Mouse (Mus musculus) midbrain, postnatal 0 days (tissue): ENCODE results near the gene Ttc32. TPM values are rescaled to one million over a fixed set of nuclear protein-coding genes. Genes with fewer than 3 reads are reported as not detected.

Experiments used
- ATAC-seq: fragments of 200-750 bp; cut with Nextera tagmentation; 2 replicates; pipeline ENCODE4 v1.8.0; 2017; ENCODE audit warnings: moderate number of reproducible peaks, mild to moderate bottlenecking, moderate TSS enrichment, moderate library complexity; ENCODE audit not compliant: low FRiP score
- DNase-seq: peaks from one replicate; pipeline ENCODE4 v3.0.0-alpha.2; 2015; ENCODE audit warnings: low spot score
- H3K27ac ChIP-seq: fragments of 300-500 bp; sonication (generic); 2 replicates; pipeline ENCODE4 v1.5.1; 2014; ENCODE audit warnings: low read depth, mild to moderate bottlenecking, low read length, mixed read lengths
- H3K27me3 ChIP-seq: fragments of 300-500 bp; sonication (generic); 2 replicates; pipeline ENCODE4 v1.6.1; 2014; ENCODE audit warnings: low read length, control low read depth, mixed read lengths; ENCODE audit not compliant: insufficient read depth
- H3K36me3 ChIP-seq: fragments of 300-500 bp; sonication (generic); 2 replicates; pipeline ENCODE4 v1.6.1; 2014; ENCODE audit warnings: low read length, control low read depth, mixed read lengths; ENCODE audit not compliant: insufficient read depth
- H3K4me1 ChIP-seq: fragments of 300-500 bp; sonication (generic); 2 replicates; pipeline ENCODE4 v1.6.1; 2014; ENCODE audit warnings: mild to moderate bottlenecking, control low read depth, antibody characterized with exemption, low read length, mixed read lengths; ENCODE audit not compliant: insufficient read depth
- H3K4me2 ChIP-seq: fragments of 300-500 bp; sonication (generic); 2 replicates; pipeline ENCODE4 v1.6.1; 2014; ENCODE audit warnings: low read depth, mild to moderate bottlenecking, low read length, mixed read lengths; ENCODE audit not compliant: poor library complexity, severe bottlenecking
- H3K4me3 ChIP-seq: fragments of 300-500 bp; sonication (generic); 2 replicates; pipeline ENCODE4 v1.5.1; 2014; ENCODE audit warnings: low read depth, mild to moderate bottlenecking, low read length, moderate library complexity
- H3K9ac ChIP-seq: fragments of 300-500 bp; sonication (generic); replicated peaks from 2 replicates; pipeline ENCODE4 v1.6.1; 2014; ENCODE audit warnings: mild to moderate bottlenecking, low read length, moderate library complexity, mixed read lengths; ENCODE audit not compliant: poor library complexity, severe bottlenecking
- H3K9me3 ChIP-seq: fragments of 300-500 bp; sonication (generic); 2 replicates; pipeline ENCODE4 v1.6.1; 2016; ENCODE audit warnings: low read length, control low read depth
- CTCF ChIP-seq: IDR thresholded peaks from 2 replicates; pipeline ENCODE4 v1.5.1; 2016; ENCODE audit warnings: antibody characterized with exemption, mild to moderate bottlenecking
- WGBS: fragments of 180-500 bp; shearing (Covaris S2); extraction: QIAGEN DNeasy Blood & Tissue Kit; methylation state at CpG from one replicate; pipeline ENCODE4 v1.1.7; 2014; 5-methylcytosine and 5-hydroxymethylcytosine counted together
- polyA plus RNA-seq: library from polyadenylated mRNA; unstranded; fragments of >200 nt; fragmentation: Nextera tagmentation; extraction: Ambion mirVana; gene quantifications from 2 replicates; pipeline ENCODE4 v1.2.1, GENCODE M21; 2015
- total RNA-seq: library from RNA; depleted of rRNA; stranded (reverse); fragments of >200 nt; gene quantifications from 2 replicates; pipeline ENCODE4 v1.2.3, GENCODE M21; 2014

The Ttc32 gene
- total and polyA plus RNA-seq, 2 experiments from 2014 or later: 5.3 to 8.6 TPM

DNA sequence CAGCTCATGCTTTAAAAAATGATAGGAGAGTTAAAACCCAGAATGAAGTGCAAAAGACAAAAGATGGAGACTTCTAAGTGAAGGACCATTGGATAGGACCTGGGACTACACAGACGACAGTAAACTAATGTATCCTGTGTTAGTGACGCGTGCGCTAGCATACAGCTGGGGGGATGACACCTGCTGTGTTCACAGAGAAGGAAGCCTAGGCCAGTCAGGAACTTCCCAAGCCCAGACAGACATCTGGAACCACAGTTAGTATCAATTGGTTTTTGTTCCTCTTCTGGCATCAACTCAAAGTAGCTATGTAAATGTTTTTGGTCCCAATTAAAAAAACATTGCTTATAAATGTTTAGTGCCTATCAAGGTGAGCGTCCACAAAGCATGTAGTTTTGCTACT, 10.4 kb downstream of the Ttc32 start:
- WGBS: 80% methylated on average over 5 of the region's 5 CpGs
- Histone ChIP-seq H3K27me3 (no peaks in the 10 kb centered on the region), H3K27ac (no peak overlapping the region)

DNA sequence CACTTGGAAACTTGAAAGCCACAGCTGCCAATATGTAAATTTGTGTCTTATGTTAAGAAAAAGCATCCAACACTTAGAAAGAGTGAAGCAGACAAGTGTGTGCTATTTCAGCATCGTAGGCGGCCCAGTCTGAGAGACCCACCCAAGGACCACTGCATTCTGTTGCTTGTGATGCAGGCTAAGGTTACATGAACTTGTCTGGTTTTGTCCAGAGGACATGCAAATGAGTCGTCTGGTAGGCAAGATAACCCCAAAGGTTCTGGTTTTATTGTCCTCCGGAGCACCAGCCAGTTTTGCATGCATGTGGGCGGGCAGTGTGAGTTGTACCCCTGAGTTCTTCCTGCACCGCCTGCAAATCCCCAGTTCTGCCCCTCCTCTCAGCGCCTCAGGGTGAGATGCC, 10.9 kb downstream of the Ttc32 start:
- H3K9ac ChIP-seq: no peak overlapping the region
- H3K4me3 ChIP-seq: no peak overlapping the region
- H3K27me3 ChIP-seq: no peaks in the 10 kb centered on the region
- ATAC-seq (no peak), DNase-seq (no peak)
- 69% methylated on average over 7 of the region's 7 CpGs for WGBS
- no peaks in the 10 kb centered on the region for H3K4me1 ChIP-seq
- no peak overlapping the region for H3K27ac ChIP-seq
- no peak for TF ChIP-seq CTCF
- no peak overlapping the region for H3K4me2 ChIP-seq
- no peaks in the 10 kb centered on the region for H3K36me3 ChIP-seq
- no peaks in the 10 kb centered on the region for H3K9me3 ChIP-seq

More for the DNA sequence above, 10.4 kb downstream of the Ttc32 start:
- Histone ChIP-seq H3K9me3 (no peaks in the 10 kb centered on the region), H3K36me3 (no peaks in the 10 kb centered on the region), H3K4me1 (no peaks in the 10 kb centered on the region), H3K9ac (no peak overlapping the region), H3K4me3 (no peak overlapping the region), H3K4me2 (no peak overlapping the region)
- no peak for TF ChIP-seq CTCF
- ATAC-seq: no peak
- no peak for DNase-seq

DNA sequence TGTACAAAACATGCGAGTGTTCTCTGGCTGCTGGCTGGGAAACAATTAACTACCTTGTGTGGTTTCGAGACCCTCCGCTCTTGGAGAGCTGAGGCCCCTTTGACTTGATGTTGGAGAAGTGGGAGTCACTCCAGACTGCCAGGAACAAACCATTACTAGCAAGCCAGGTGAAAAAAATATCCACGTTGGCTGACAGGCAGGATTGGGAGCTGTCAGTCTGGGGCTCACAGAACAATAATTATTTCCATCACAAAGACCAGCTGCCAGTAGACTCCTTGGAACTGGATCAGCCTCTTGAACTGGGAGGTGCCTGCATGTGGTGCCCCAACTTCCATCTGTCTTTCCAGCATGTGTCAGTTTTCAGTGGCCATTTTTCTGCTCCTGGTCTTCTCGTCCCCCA, 12.5 kb downstream of the Ttc32 start:
- Histone ChIP-seq H3K4me1 (no peaks in the 10 kb centered on the region), H3K36me3 (no peaks in the 10 kb centered on the region), H3K4me3 (no peak overlapping the region), H3K27ac (no peak overlapping the region), H3K27me3 (no peaks in the 10 kb centered on the region), H3K9me3 (no peaks in the 10 kb centered on the region), H3K9ac (no peak overlapping the region), H3K4me2 (no peak overlapping the region)
- WGBS: 71% methylated on average over 5 of the region's 5 CpGs
- no peak for ATAC-seq
- DNase-seq: no peak
- no peak for TF ChIP-seq CTCF

DNA sequence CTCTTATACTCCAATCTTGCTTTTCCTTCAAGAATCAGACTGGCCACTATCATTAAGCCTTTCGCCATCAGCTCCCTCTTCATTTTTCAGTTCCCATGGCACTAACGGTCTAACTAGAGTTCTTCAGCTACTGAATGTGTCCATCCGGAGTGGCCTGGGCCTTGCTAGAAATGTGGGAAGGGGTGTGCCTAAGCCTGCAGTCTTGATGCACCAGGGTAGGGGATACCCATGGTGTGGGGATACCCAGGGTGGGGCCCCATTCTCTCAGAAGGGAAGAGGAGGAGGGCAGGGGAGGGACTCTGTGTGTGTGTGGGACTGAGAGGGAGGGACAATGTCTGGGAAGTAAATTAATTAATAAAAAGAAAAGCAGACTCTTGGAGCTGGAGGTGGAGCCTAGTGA, 13.0 kb downstream of the Ttc32 start:
- no peak overlapping the region for H3K27ac ChIP-seq
- no peak overlapping the region for H3K4me3 ChIP-seq
- no peak overlapping the region for H3K9ac ChIP-seq
- H3K9me3 ChIP-seq: no peaks in the 10 kb centered on the region
- no peak for DNase-seq
- H3K36me3 ChIP-seq: no peaks in the 10 kb centered on the region
- no peaks in the 10 kb centered on the region for H3K27me3 ChIP-seq
- H3K4me1 ChIP-seq: no peaks in the 10 kb centered on the region
- TF ChIP-seq CTCF: no peak
- no peak overlapping the region for H3K4me2 ChIP-seq
- no peak; the same call in 1 of the 2 replicates for ATAC-seq
- WGBS: 87% methylated on average over 3 of the region's 3 CpGs

DNA sequence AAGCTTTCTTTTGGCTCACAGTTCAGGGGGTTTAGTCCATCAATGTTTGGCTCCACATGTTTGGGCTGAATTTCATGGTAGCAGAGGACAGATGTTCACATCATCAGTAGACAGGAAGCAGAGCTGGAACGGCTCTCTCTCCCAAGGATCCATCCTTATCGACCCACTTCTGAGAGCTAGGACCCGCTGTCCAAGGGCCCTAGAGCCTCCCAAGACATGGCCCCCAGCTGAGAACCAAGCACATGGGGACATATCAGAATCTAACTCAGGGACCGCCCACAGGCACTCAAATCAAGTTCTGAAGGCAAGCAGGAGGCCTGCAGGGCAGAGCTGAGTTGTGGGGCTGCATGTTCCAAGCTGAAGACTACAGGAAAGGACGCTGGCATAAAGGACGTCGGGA, 14.9 kb downstream of the Ttc32 start:
- Histone ChIP-seq H3K4me1 (no peaks in the 10 kb centered on the region), H3K9ac (no peak overlapping the region), H3K4me3 (no peak overlapping the region), H3K36me3 (no peaks in the 10 kb centered on the region), H3K27me3 (no peaks in the 10 kb centered on the region), H3K27ac (no peak overlapping the region), H3K9me3 (no peaks in the 10 kb centered on the region), H3K4me2 (no peak overlapping the region)
- 93% methylated on average over 7 of the region's 7 CpGs for WGBS
- ATAC-seq (no peak), DNase-seq (no peak)
- no peak for TF ChIP-seq CTCF

DNA sequence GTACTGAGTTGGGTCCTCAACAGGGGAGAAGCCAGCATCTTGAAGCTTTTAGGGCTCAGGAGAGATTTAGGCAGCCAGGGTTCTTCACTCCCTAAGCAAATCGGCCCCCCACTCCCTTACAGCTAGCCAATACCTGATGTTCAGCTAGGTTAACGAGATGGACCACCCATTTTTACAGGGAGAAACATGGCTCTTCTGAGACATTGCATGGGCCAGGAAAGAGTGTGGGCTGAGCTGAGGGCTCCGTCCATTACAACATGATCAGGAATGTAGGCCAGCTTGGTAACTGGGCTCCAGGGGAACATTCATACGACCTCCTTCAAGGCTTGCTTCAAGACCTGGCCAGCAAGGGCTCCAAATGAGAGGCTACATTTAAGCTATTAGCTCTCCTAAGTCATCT, 16.9 kb downstream of the Ttc32 start:
- no peaks in the 10 kb centered on the region for H3K27me3 ChIP-seq
- WGBS: 88% methylated on average over 4 of the region's 4 CpGs
- TF ChIP-seq CTCF: no peak
- H3K4me2 ChIP-seq: no peak overlapping the region
- H3K9me3 ChIP-seq: no peaks in the 10 kb centered on the region
- no peak overlapping the region for H3K4me3 ChIP-seq
- no peaks in the 10 kb centered on the region for H3K4me1 ChIP-seq
- no peak overlapping the region for H3K27ac ChIP-seq
- DNase-seq (no peak), ATAC-seq (no peak)
- H3K9ac ChIP-seq: no peak overlapping the region
- no peaks in the 10 kb centered on the region for H3K36me3 ChIP-seq
